Mouse (Mus musculus) spleen, postnatal 14 days (tissue): ENCODE data around the gene Insl3.
"Not testable (repeated sequence)": the region's sequence is repeated elsewhere in the genome, so short reads cannot be mapped to it uniquely, and the experiment has no call there.

Experiments
- DNase-seq, 2 experiments: peaks; one replicate each; pipeline ENCODE4 v3.0.0; 2021 to 2022; ENCODE audit warnings: low spot score in 2 of 2

Gene Insl3

DNA sequence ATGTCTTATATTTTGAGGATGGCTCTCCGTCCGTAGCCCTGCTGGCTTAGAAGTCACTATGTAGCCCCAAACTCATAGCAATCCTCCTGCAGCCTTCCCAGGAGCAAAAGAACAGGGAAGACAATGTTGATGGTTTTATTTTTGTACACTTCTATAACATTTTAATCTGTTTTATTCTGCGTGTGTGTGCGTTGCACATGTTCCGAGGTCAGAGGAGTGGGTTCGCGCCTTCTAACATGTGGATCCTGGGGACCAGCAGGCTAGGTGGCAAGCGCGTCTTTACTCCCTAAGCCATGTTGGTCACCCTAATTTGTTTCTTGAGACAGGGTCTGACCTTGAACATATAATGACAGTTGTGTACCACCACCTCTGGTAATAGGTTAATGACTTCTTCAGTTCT is 12.2 kb upstream of the Insl3 start:
- DNase-seq = no peak

DNA sequence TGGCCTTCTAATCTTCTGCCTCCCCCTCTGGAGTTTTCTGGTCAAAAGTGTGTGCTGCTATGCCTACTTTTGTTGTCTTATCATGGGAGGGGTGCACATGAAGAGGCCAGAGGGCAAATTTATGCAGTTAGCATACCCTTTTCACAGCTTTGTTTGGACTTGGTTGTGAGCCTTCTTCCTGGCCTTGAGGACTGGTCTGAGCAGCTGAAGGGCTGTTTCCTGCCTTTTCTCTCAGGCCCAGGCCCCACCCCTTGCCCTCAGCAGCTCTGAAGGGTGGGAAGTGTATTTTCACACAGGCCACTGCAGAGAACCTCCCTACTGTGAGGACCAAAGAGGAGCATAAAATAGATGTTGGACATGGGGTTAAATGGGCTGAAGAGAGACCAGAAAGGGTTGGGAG is 11.5 kb upstream of the Insl3 start:
- DNase-seq = no peak

DNA sequence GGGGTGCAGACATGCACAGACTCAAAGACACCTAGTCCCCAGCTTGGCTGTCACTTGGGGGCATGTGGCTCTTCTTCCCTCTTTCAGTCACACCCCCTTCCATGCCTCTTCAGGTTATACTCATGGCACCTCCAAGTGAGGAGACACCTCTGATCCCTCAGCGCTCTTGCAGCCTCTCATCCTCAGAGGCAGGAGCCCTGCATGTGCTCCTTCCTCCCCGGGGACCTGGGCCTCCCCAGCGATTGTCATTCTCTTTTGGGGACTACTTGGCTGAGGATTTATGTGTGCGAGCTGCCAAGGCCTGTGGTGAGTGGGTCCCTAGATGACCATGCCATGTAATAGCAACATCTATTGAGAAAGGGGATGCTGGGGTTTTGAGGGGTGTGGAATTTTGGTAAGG is 10.8 kb upstream of the Insl3 start:
- DNase-seq = no peak

DNA sequence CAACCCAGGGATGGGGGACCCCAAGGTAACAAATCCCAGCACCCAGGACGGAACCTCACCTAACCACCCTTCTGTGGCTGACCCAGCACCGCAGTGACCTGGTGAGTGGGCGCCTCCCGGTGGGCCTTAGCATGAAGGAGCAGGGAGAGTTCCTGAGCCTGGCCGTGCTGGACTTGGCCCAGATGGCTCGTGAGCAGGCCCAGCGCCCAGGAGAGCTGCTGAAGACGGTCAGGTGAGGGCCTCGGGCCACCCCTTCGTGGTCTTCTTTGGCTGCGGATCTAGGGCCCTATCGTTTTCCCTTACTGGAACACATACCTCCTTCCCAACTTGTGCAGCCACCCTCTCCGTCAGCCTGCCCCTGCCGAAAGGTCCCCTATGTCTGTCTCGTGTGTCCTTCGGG is 9.9 kb upstream of the Insl3 start:
- DNase-seq = no peak

DNA sequence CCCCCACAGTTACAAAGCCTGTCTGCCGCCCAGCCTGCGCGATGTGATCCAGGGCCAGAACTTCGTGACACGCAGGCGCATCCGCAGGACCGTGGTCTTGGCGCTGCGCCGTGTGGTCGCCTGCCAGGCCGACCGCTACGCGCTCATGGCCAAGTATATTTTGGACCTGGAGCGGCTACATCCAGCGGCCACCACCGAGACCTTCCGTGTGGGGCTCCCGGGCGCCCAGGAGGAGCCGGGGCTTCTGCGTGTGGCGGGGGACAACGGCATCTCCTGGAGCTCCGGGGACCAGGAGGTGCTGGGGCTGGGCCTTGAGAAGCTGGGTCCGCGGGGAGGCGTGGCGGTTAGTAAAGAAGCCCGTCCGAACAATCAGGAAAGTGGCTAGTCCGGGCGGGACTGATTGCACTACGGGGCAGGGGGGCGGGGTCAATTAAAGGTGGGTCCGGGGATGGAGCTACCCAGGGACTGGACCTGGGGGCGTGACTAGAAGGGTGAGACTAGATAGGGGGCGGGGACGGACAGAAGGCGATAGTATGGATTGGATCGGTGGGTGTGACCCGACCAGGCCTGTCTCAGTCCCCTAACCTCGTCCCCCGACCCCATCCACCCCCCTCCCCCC is 9.4 kb upstream of the Insl3 start:
- DNase-seq = no peak

DNA sequence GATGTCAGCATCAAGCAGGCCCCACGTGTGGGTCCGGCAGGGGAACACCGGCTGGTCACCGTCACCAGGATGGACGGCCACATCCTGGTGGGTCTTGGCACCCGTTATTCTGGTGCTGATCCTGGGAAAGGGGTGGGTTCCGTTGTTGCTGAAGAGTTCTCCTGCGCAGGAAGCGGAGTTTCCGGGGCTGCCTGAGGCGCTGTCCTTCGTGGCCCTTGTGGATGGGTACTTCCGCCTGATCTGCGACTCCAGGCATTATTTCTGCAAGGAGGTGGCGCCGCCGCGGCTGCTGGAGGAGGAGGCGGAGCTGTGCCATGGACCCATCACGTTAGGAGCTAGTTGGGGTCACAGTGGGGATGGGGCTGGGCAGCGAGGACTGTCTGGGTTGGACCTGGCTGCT is 8.5 kb upstream of the Insl3 start:
- DNase-seq = no peak

DNA sequence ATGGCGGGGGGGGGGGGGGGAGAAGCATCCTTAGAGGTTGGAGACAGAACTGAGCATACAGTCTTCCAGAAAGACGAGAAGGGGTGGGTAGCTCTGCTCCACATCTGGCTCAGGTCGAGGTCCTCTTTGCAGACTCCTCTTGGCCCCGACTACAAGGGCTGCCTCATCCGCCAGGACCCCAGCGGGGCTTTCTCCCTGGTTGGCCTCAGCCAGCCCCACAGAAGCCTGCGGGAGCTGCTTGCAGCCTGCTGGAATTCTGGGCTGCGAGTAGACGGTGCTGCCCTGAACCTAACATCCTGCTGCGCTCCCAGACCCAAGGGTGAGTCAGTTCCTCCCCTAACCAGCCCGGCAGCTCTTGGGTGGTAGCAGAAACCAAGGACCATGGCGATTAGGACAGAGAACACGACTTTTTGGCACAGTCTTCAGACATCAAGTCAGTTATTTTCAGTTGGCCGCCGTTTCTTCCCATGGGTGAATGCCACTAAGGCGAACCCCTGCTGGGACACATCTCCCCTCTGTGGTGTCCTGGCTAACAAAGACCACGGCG is 7.6 kb upstream of the Insl3 start:
- DNase-seq = no peak

DNA sequence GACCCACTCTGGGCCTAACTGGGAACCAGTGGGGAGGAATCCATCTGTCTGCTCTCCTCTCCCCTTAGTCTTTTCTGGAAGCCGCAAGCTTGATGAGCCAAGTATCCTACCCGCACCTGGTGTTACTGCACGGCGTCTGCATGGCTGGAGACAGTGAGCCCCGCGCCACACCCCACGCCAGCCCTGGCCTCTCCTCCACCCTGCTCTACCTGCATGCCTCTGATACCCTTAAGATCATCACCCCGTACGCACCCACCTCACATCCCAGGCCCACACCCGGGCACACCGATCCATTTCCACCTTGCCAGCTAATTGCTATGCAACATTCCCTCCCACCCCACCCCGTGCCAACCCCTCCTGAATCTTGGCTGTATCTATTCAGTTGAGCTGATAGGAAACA is 6.2 kb upstream of the Insl3 start:
- DNase-seq = no peak

DNA sequence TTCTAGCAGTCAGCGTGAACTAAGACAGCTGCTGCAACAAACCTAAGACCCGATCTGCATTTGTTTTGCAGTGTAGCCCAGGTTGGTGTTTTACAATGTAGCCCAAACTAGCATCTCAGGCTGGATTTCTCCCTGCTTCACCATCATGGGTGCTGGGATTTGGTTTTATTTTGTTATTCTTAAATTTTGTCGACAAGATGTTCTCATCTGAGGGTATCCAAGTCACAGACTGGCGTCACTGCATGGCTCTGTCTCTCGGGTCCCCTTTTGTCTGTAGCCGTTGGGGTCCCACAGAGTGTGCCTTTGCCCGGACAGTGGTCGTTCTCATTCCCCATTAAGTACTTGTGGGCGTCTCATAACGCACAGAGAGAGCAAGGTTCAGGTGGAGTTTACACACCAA is 4.3 kb upstream of the Insl3 start:
- DNase-seq = no peak

DNA sequence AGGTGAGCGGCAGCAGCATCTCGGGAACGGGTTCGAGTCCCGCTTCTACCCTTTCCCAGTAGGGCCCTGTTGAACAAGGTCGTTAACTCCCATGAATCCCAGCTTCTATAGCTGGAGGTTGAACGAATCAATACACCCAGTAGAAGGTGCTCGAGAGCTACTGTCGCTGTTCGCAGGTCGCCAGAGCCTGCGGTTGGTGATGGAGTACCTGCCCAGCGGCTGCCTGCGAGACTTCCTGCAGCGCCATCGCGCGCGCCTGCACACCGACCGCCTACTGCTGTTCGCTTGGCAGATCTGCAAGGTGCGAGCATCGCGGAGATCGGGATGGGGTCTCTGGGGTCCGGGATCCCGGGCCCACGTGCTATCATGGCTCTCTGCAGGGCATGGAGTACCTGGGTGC is 3.4 kb upstream of the Insl3 start:
- no peak for DNase-seq

DNA sequence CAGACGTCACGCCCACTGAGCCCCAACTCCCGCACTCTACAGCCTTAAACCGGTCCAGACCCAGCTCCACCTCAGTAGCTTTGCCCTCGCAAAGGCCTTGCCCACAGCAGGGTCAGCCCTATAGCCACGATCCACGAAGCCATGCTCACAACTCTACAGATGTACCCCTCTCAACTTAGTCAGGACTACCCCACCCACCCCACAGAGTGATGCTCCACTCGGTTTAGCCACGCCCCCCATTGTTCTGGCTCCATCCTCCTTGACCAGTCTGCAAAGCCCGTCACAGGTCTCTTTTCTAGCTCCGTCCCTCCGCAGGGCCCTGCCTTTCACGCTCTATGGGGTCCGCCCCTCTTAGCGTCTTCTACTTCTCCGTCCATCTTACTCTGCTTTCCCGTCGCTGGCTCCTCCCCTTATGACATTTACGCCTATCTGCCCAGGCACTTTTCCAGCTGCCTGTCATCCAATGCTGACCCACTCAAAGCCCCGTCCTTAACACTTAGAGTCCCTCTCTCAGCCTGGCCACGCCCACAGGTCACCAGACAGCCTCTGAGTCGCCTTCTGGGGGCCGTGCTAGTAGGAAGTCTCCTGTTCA is 2.8 kb upstream of the Insl3 start:
- no peak for DNase-seq

DNA sequence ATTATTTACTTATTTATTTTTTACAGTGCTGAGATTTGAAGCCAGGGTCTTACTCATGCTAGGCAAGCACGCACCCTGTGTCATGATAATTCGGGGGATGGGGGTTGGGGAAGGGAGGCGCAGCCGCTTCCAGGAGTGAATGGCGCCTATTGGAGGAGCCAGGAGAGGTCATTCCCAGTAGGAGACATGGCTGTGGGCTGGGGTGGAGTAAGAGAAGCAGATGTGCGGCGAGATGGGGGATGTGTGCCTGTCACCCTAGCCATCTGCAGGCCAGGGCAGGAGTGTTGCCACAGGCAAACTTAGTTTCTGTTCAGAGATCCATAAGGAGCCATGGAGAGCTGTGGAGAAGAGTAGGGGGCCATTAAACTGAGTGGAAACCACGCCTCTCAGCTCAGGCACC is 1.4 kb upstream of the Insl3 start:
- no peak for DNase-seq

DNA sequence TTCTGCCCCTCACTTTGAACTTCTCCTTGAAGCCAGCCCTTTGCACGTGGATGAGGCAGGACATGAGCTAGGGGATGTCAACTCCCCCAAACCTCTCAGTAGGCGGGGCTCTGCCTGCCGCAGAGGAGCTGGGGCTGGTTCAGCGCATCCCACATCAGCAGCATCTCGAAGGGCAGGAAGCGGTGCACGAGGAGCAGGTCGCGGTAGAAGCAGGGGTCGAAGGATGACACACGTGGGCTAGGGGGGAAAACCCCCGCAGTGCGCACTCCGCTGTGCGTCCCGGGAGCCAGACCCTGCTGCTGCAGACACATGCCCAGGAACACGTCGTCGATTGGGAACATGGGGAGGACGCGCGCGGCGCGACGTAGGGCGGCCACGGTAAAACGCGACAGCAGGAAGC is 3.5 kb downstream of the Insl3 start:
- DNase-seq = no peak

DNA sequence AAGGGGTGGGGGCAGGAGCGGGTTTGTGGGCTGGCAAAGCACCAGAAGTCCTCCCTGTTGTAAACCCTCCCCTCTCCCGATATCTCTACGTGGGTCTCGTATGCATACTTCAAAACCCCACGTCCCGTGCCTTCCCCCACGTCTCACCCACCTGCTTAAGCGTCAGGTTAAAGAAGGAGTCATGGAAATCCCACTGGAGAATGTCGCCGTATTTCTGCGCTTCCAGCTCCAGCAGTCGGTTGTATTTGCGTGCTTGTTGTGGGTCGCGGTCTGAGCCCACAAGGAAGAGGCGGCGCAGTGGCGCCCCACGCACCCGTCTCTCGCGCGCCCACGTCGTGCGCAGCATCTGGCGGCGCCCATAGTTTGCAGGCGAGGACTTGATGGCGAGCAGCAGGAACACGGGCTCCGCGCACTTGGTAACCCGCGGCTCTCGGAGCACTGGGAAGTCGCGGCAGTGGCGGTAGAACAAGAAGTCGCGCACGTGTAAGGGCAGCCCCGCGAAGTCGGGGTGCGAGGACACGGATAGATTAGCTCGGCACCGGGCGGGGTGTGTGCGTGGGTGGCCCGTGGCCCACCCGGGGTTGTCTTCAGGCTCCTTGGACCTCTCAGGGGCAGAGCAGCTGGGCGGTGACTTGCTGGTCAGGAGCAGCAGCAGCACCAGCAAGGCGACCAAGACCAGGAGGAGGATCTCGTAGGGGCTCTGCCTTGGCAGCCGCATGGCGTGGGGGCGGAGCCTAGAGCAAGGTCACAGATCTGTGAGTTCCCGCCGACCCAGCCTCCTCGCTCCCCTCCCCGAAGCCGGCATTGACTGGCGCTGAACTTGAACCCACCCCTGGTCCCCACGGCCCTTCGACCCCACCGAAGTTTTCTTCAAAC is 4.4 kb downstream of the Insl3 start:
- DNase-seq = no peak

DNA sequence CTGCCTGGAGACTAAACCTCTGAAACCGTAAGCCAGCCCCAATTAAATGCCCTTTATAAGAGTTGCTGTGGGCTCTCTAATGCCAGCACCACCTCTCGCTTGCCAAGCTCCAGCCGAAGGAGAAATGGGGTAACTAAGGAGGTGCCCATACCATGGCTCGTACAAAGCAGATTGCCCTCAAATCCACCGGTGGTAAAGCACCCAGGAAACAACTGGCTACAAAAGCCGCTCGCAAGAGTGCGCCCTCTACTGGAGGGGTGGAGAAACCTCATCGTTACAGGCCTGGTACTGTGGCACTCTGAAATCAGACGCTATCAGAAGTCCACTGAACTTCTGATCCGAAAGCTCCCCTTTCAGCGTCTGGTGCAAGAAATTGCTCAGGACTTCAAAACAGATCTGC is 6.4 kb downstream of the Insl3 start:
- DNase-seq = not testable (repeated sequence)

DNA sequence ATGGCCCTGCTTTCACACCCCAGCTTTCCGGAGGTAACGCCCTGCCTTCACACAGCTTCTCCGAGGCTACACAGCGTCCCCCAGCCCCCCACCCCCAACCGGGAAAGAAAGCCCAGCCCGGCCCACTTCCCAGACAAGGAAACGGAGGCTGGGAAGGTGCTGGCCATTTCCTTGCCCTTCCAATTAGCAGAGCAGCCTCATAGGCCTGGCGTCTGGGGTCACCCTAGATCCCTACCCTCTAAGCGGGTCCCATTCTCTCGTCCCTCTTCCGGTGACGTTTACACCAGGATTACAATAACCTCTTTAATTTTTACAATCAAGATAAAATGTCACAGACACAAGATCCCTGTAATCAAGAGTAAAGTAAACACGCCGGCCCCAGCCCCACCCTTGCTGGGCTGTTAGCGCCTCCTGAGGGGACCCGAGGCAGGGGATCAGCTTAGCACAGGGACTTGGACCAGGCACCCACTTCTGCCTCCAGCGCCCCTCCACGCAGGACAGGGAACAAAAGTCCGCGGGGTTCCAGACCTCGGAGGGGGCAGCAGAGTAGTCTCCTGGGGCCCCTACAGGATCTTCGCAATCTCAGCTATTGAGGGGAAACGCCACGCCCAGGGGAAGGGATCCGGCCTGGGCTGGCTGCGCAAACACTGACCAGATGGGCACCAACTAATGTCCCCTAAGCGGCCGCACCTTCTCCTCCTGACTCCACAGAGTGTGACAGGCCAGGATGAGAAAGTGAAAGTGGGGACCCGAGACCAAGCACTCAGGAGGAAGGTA is 11.7 kb downstream of the Insl3 start:
- DNase-seq = peak in 1 of 2 experiments; percentile 7

DNA sequence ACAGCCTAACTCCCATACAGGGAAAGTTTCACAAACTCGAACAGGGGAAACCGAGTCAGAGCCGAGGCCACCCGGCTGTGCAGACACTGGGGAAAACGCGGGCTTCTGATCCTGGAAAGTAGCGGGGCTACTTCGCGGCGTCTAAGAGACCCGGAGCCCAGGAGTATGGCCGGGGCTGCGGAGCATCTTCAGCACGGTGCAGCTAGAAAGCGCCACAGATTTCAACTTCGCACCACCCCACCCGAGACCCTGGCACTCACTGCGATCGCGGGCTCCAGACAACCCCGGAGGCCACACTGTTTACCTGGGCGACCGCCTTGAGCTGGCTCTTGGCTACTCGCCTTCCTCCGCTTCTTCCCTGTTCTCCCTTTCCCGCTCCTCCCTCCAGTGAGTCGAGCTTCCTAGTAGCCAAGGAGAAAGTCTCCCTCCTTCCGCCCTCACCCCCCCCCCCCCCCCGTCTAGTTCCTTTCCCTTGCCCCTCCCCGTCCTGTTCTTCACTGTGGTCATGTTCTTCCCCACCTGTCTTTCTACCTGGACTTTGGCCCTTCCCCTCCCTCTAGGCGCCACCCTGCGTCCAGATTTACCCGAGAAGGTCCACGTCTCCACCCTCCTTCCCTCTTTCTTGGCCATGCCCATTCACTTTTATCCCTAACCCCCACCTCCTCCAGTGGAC is 12.5 kb downstream of the Insl3 start, which contains the start of gene B3gnt3:
Gene B3gnt3 (minus strand): TSS at position 376 of the 673 bp plus-strand sequence.
- no peak for DNase-seq

DNA sequence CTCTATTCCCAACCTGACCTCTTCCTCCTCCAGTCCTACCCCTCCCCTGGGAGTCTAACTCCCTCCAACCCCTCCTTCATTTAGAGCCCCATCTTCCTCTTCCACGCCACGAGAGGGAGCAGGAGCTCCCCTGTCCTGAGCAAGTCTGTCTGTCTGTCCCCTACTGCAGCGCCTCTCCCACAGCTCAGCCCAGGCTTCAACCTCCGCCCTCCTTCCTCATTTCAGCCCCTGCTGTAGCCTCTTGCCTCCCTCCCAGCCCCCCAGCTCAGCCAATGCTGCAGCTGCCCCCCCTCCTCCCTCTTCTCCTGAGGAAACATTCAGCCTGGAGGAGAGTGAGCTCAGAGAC is 13.0 kb downstream of the Insl3 start:
- peak in 1 of 2 experiments; percentile 10 for DNase-seq

DNA sequence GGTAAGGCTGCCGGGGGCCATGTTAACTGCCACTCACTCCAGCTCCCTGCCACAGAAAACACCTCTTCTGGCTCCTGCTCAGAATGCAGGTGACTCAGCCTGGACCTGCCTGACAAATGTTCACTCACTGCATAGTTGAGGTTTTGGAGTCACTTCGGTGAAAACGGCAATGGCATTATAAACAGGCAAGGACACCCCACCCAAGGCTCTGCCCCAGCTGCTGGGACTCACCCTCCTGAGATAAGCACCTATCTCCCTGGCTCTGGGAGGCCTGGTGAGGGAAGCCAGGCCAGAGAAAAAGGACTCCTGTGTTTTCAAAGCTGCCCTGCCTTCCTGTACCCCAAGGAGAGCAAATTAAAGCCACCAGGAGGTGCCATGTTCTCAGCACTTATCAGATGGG is 13.9 kb downstream of the Insl3 start:
- peak in 1 of 2 experiments; percentile 14 for DNase-seq

DNA sequence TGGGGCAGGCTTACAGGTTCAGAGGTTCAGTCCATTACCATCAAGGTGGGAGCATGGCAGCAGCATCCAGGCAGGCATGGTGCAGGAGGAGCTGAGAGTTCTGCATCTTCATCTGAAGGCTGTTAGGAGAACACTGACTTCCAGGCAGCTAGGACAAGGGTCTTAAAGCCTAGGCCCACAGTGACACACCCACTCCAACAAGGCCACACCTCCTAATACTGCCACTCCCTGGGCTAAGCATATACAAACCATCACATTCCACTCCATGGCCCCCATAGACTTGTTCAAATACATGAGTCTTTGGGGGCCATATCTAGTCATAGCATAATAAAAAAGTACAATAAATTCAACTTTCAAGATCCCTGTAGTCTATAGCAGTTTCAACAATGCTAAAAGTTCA is 14.4 kb downstream of the Insl3 start:
- not testable (repeated sequence) for DNase-seq

DNA sequence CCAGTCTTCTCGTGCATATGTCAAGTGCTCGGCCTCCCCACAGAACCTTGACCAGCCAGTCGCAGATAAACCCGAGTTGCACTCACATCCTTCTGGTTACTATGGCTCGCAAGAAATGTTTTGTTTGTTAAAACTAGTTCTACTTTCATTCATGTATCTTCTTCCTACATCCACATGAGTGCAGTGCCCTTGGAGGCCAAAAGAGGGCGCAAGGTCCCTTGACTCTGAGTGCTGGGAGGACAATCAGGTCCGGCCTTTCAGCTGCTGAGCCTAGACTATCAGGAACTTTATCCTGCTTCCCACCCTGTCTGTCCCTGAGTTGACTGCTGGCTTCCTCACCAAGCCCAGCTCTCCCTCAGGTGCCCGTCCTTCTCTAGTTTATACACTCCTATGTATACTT is 18.9 kb downstream of the Insl3 start:
- peak; percentile 63 to 77 for DNase-seq
